Mouse (Mus musculus) left cerebral cortex, adult 2 months (tissue): ENCODE measurements around the gene Vmn1r69. TPM values are rescaled to one million over a fixed set of nuclear protein-coding genes. Genes with fewer than 3 reads are reported as not detected.

Source experiments
- DNase-seq, 2 experiments: peaks; one replicate each; pipeline ENCODE4 v3.0.0; 2021 to 2022; ENCODE audit warnings: low spot score in 2 of 2, mixed read lengths in 1 of 2; ENCODE audit errors: extremely low spot score in 1 of 2
- H3K27ac ChIP-seq: fragments of 200-600 bp; 2 replicates; pipeline ENCODE4 v1.8.1; 2022
- H3K4me3 ChIP-seq: fragments of 200-600 bp; 2 replicates; pipeline ENCODE4 v1.8.1; 2022
- CTCF ChIP-seq: fragments of 200-600 bp; IDR thresholded peaks from 2 replicates; pipeline ENCODE4 v1.8.1; 2022; ENCODE audit warnings: antibody characterized with exemption, mild to moderate bottlenecking, moderate library complexity
- intact Hi-C: fragments of 180-260 bp; cut with DNase I; formaldehyde crosslinking; loops from one replicate; pipeline ENCODE4 v1.15.1; 2025
- long read RNA-seq, 2 experiments: library from polyadenylated mRNA; stranded (forward); transcript quantifications; one replicate each; pipeline ENCODE4 v2.0.0; 2021; ENCODE audit warnings: borderline mapping rate in 2 of 2
- total RNA-seq, 2 experiments: library from RNA; stranded (reverse); gene quantifications; 2 replicates each; pipeline ENCODE4 v1.2.3; 2021

Gene Vmn1r69
- total RNA-seq, result not detected
- long read RNA-seq, experiment 1, result 0 reads
- long read RNA-seq, experiment 2, result 0 reads

- no peak for DNase-seq
- H3K4me3 ChIP-seq, result no peak within 1 kb of the TSS
- no peak for TF ChIP-seq CTCF
- no peak within 1 kb of the TSS for H3K27ac ChIP-seq
- intact Hi-C loops, result no loop called here
Observed at GRCm38 (mm10) chr7:10613559-10613958, at the start of gene Vmn1r69. Gene Vmn1r69 (minus strand): TSS chr7:10613659.

GRCm38 (mm10) chr7:10631232-10631631, 17.8 kb upstream of the Vmn1r69 start, which contains the start of gene Vmn1r70:
Gene Vmn1r70 (plus strand): TSS chr7:10631532.
- Histone ChIP-seq H3K4me3 (no peak within 1 kb of the TSS), H3K27ac (no peak within 1 kb of the TSS)
- no peak for DNase-seq
- intact Hi-C loops, result no loop called here
- TF ChIP-seq CTCF, result no peak

DNA sequence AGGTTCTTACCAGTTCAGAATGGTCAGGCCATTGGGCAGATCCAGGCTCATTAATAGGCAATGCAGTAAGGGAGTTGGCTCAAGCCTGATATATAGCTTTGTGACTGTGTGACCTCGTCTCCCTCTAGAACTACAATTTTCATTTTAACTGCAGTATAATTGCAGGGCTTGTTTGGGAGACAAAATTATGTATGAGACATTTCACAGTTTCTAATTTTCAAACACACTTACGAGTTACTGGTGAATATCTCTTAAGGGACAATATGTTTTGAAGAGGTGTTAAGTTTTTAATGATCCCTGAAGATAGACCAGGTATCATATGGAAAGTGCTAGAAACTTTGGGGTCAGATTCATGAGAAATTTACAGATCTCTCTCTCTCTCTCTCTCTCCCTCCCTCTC, 55.1 kb downstream of the Vmn1r69 start, which contains the start of gene Vmn1r68:
TSS of gene Vmn1r68 (minus strand) at position 101 of the 400 bp plus-strand sequence.
- intact Hi-C loops, result no loop called here
- no peak for TF ChIP-seq CTCF

More for the DNA sequence above, 55.1 kb downstream of the Vmn1r69 start, which contains the start of gene Vmn1r68:
- Histone ChIP-seq H3K4me3 (no peak within 1 kb of the TSS), H3K27ac (no peak within 1 kb of the TSS)
- DNase-seq, result no peak

Other genes with a start within 250 kb of the Vmn1r69 start
- not detected for gene Vmn1r67, start 170.3 kb downstream of the Vmn1r69 start, total RNA-seq
- gene Zik1, start 118.3 kb downstream of the Vmn1r69 start, total RNA-seq, result 10 to 100 TPM; 15.0 to 15.7 TPM
- gene Vmn1r68, start 55.2 kb downstream of the Vmn1r69 start, total RNA-seq, result not detected
- gene Vmn1r70, start 17.9 kb upstream of the Vmn1r69 start, total RNA-seq, result not detected
- not detected for gene Nlrp4b, start 74.1 kb upstream of the Vmn1r69 start, total RNA-seq
- gene Vmn1r71, start 140.7 kb upstream of the Vmn1r69 start, total RNA-seq, result not detected